Mouse (Mus musculus) liver, embryonic 14.5 days (tissue): ENCODE results near the gene Synpr. TPM values are rescaled to one million over a fixed set of nuclear protein-coding genes. Genes with fewer than 3 reads are reported as not detected.

Source experiments
- ATAC-seq: fragments of 200-750 bp; cut with Nextera tagmentation; 2 replicates; pipeline ENCODE4 v1.8.0; 2017; ENCODE audit warnings: moderate number of reproducible peaks, mild to moderate bottlenecking, moderate library complexity; ENCODE audit not compliant: insufficient read depth
- DNase-seq, 3 experiments: peaks; one replicate each; pipeline ENCODE4 v3.0.0-alpha.2; 2012 to 2013; ENCODE audit warnings: low read depth in 3 of 3, low spot score in 3 of 3
- H3K27ac ChIP-seq: fragments of 300-500 bp; sonication (generic); 2 replicates; pipeline ENCODE4 v1.5.1; 2014; ENCODE audit warnings: moderate library complexity, mild to moderate bottlenecking, control low read depth, inconsistent platforms
- H3K27me3 ChIP-seq: fragments of 300-500 bp; sonication (generic); 2 replicates; pipeline ENCODE4 v1.6.1; 2014; ENCODE audit warnings: mild to moderate bottlenecking, low read length, moderate library complexity; ENCODE audit not compliant: control insufficient read depth, insufficient read depth
- H3K36me3 ChIP-seq: fragments of 300-500 bp; sonication (generic); replicated peaks from 2 replicates; pipeline ENCODE4 v1.6.1; 2014; ENCODE audit warnings: low read depth; ENCODE audit not compliant: control insufficient read depth, insufficient read depth
- H3K4me1 ChIP-seq, 2 experiments: fragments of 200-500 bp in 1 of 2; fragments of 300-500 bp in 1 of 2; sonication (generic) in 1 of 2; replicated peaks; 2 replicates each; pipeline ENCODE4 v1.6.1; 2012 to 2014; ENCODE audit warnings: antibody characterized with exemption in 1 of 2, inconsistent platforms in 1 of 2, low read length in 1 of 2; ENCODE audit not compliant: control insufficient read depth in 2 of 2, insufficient read depth in 2 of 2
- H3K4me2 ChIP-seq: fragments of 300-500 bp; sonication (generic); 2 replicates; pipeline ENCODE4 v1.6.1; 2014; ENCODE audit warnings: low read depth, mild to moderate bottlenecking, control low read depth, moderate library complexity
- H3K4me3 ChIP-seq, 2 experiments: fragments of 200-500 bp in 1 of 2; fragments of 300-500 bp in 1 of 2; sonication (generic) in 1 of 2; 2 replicates each; pipeline ENCODE4 v1.5.1; 2012 to 2014; ENCODE audit warnings: low read depth in 2 of 2, low read length in 2 of 2, mild to moderate bottlenecking in 2 of 2, control low read depth in 1 of 2, inconsistent platforms in 1 of 2, moderate library complexity in 1 of 2; ENCODE audit not compliant: insufficient read depth in 1 of 2
- H3K9ac ChIP-seq: fragments of 300-500 bp; sonication (generic); replicated peaks from 2 replicates; pipeline ENCODE4 v1.6.1; 2014; ENCODE audit warnings: mild to moderate bottlenecking, control low read depth, moderate library complexity
- H3K9me3 ChIP-seq: fragments of 300-500 bp; sonication (generic); 2 replicates; pipeline ENCODE4 v1.6.1; 2016; ENCODE audit warnings: low read length, mixed read lengths; ENCODE audit not compliant: control insufficient read depth
- CTCF ChIP-seq: IDR thresholded peaks from 2 replicates; pipeline ENCODE4 v1.5.1; 2016; ENCODE audit warnings: antibody characterized with exemption, low read depth, control low read depth
- EP300 ChIP-seq: IDR thresholded peaks from 2 replicates; pipeline ENCODE4 v1.6.1; 2016; ENCODE audit warnings: antibody characterized with exemption, low read depth
- WGBS: fragments of 180-500 bp; shearing (Covaris S2); extraction: QIAGEN DNeasy Blood & Tissue Kit; methylation state at CpG from one replicate; pipeline ENCODE4 v1.1.7; 2014; ENCODE audit not compliant: insufficient replicate concordance; 5-methylcytosine and 5-hydroxymethylcytosine counted together
- polyA plus RNA-seq, 2 experiments: library from polyadenylated mRNA; depleted of rRNA in 1 of 2; stranded (reverse) in 1 of 2; unstranded in 1 of 2; fragments of >200 nt; fragmentation: Nextera tagmentation in 1 of 2; extraction: Ambion mirVana in 1 of 2; gene quantifications; 2 replicates each; pipeline versions ENCODE4 v1.2.1 to v1.2.3; 2012 to 2014

Synpr gene
- polyA plus RNA-seq, 2 experiments: 0.01 TPM; not detected in 1

- DNase-seq (no peak), ATAC-seq (no peak)
- H3K9me3 ChIP-seq: no peaks in the 10 kb centered on the region
- TF ChIP-seq EP300 (no peak), CTCF (no peak)
- 66% methylated on average over 2 of the region's 2 CpGs for WGBS
- no peak overlapping the region for H3K9ac ChIP-seq
- H3K4me1 ChIP-seq: no peaks in the 10 kb centered on the region
- no peaks in the 10 kb centered on the region for H3K27me3 ChIP-seq
- H3K36me3 ChIP-seq: no peaks in the 10 kb centered on the region
- H3K4me3 ChIP-seq: no peak overlapping the region
- H3K27ac ChIP-seq: no peak overlapping the region
- H3K4me2 ChIP-seq: no peak overlapping the region
Measured at GRCm38 (mm10) chr14:13558117-13558516, 273.5 kb downstream of the Synpr start.

GRCm38 (mm10) chr14:13567250-13567649 is 282.7 kb downstream of the Synpr start:
- no peak for TF ChIP-seq EP300
- TF ChIP-seq CTCF: no peak
- no peak overlapping the region for H3K4me2 ChIP-seq
- no peaks in the 10 kb centered on the region for H3K27me3 ChIP-seq
- ATAC-seq (no peak), DNase-seq (no peak)
- no peaks in the 10 kb centered on the region for H3K36me3 ChIP-seq
- no peaks in the 10 kb centered on the region for H3K4me1 ChIP-seq
- no peaks in the 10 kb centered on the region for H3K9me3 ChIP-seq
- H3K27ac ChIP-seq: no peak overlapping the region
- H3K4me3 ChIP-seq: no peak overlapping the region
- no peak overlapping the region for H3K9ac ChIP-seq
- 39% methylated on average over 1 of the region's 1 CpGs for WGBS

GRCm38 (mm10) chr14:13567996-13568395 is 283.4 kb downstream of the Synpr start:
- DNase-seq: no peak

GRCm38 (mm10) chr14:13571941-13572340 is 287.4 kb downstream of the Synpr start:
- ATAC-seq (no peak), DNase-seq (no peak)
- no peaks in the 10 kb centered on the region for H3K27me3 ChIP-seq
- no peak overlapping the region for H3K4me3 ChIP-seq
- no peak for TF ChIP-seq EP300
- TF ChIP-seq CTCF: no peak
- H3K36me3 ChIP-seq: no peaks in the 10 kb centered on the region
- H3K4me1 ChIP-seq: no peaks in the 10 kb centered on the region
- no peak overlapping the region for H3K4me2 ChIP-seq
- H3K27ac ChIP-seq: no peak overlapping the region
- H3K9me3 ChIP-seq: no peaks in the 10 kb centered on the region
- H3K9ac ChIP-seq: no peak overlapping the region

More at GRCm38 (mm10) chr14:13567996-13568395, 283.4 kb downstream of the Synpr start:
- Histone ChIP-seq H3K9ac (no peak overlapping the region), H3K36me3 (no peaks in the 10 kb centered on the region), H3K27me3 (no peaks in the 10 kb centered on the region), H3K9me3 (no peaks in the 10 kb centered on the region), H3K4me3 (no peak overlapping the region), H3K4me2 (no peak overlapping the region), H3K4me1 (no peaks in the 10 kb centered on the region), H3K27ac (no peak overlapping the region)
- ATAC-seq: no peak
- 39% methylated on average over 2 of the region's 2 CpGs for WGBS
- TF ChIP-seq EP300 (no peak), CTCF (no peak)

GRCm38 (mm10) chr14:13572530-13572929 is 287.9 kb downstream of the Synpr start:
- H3K27ac ChIP-seq: no peak overlapping the region
- TF ChIP-seq EP300 (no peak), CTCF (no peak)
- no peaks in the 10 kb centered on the region for H3K4me1 ChIP-seq
- ATAC-seq (no peak), DNase-seq (no peak)
- 0% methylated on average over 1 of the region's 1 CpGs for WGBS
- H3K27me3 ChIP-seq: no peaks in the 10 kb centered on the region
- no peak overlapping the region for H3K9ac ChIP-seq
- no peak overlapping the region for H3K4me3 ChIP-seq
- no peaks in the 10 kb centered on the region for H3K36me3 ChIP-seq
- H3K4me2 ChIP-seq: no peak overlapping the region
- H3K9me3 ChIP-seq: no peaks in the 10 kb centered on the region
